Mouse (Mus musculus): ENCODE results near the gene Wipf3.

DNA sequence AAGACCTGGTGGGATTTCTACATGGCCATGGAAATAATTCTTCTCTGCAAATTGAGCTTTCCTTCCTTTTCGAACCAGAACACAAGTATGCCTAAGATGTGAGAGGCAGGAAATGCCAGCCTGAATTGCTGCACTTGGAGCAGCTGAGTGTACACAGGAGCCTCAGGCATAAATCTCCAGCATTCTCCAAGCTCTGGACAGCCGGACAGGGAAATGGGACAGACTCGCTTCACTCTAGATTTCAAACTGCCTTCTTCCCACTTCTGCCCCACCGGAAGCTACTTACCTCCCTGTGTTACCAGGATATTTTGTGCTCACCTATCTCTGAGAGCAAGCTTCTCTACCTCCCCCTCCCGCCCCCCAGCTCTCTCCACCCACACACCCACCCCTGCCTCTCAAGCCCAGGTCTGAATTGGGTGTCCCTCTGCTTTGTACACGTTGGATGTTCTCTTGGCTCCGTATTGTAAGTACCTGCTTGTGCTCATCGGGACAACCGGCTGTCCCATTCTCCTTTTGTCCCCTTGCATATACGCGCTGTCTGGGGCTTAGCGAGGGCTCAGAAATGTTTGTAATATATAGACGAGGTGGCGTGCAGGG, 455 bp upstream of the Wipf3 start:
- TF ChIP-seq CTCF (IDR thresholded peaks at IDR 0.05; ENCODE audit: extremely low read depth, insufficient read length, insufficient replicate concordance, low read depth, low read length) (no peak), POLR2A (IDR thresholded peaks at IDR 0.05; ENCODE audit: low read depth, low read length) (no peak)

Measured in small intestine, adult 2 months (tissue).